Mouse (Mus musculus): Measurements from ENCODE around the gene Nipal1.

DNA sequence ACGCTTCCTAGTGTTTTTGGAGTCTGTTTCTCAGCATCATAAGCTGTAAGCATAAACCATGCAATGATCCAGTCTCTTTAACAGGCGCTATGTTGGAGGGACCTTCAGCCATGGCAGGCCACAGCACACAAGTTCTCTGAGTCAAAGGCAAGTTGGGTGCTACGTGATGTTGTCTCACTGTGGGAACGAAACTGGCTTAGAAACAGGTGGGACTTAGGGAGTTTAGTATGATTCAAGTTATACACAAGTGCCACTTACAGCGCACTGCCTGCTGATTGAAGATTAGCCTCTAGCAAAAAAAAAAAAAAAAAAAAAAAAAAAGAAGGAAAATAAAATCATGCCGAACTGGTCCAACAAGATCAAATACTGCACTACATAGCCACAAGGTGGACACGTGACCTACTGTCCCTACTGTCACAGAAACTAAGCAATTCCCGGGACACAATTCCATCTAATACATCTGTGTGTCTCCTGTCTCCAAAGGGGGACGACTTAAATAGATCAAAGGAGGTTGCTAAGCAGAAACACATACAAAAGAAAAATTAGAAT, 27.5 kb downstream of the Nipal1 start:
- TF ChIP-seq CTCF (conservative IDR thresholded peaks at IDR 0.05; ENCODE audit: low read length) (no peak), NANOG (IDR thresholded peaks at IDR 0.05; ENCODE audit: borderline replicate concordance, low read length) (no peak)

Data from E14TG2a.4 (cell line).